Mouse (Mus musculus) heart, embryonic 11.5 days (tissue): ENCODE data around the gene Fbrsl1. TPM values are rescaled to one million over a fixed set of nuclear protein-coding genes. Genes with fewer than 3 reads are reported as not detected.

Experiments
- ATAC-seq: fragments of 200-750 bp; cut with Nextera tagmentation; replicated peaks from 2 replicates; pipeline ENCODE4 v1.8.0; 2017; ENCODE audit warnings: moderate library complexity; ENCODE audit not compliant: insufficient number of reproducible peaks, low FRiP score, low TSS enrichment
- H3K27ac ChIP-seq: fragments of 300-500 bp; sonication (generic); 2 replicates; pipeline ENCODE4 v1.5.1; 2014; ENCODE audit warnings: mild to moderate bottlenecking, low read depth, low read length
- H3K27me3 ChIP-seq: fragments of 300-500 bp; sonication (generic); 2 replicates; pipeline ENCODE4 v1.6.1; 2014; ENCODE audit warnings: mild to moderate bottlenecking, low read length, mixed read lengths; ENCODE audit not compliant: control insufficient read depth, insufficient read depth
- H3K36me3 ChIP-seq: fragments of 300-500 bp; sonication (generic); 2 replicates; pipeline ENCODE4 v1.6.1; 2014; ENCODE audit warnings: mild to moderate bottlenecking, low read length, moderate library complexity, mixed read lengths; ENCODE audit not compliant: control insufficient read depth, insufficient read depth
- H3K4me1 ChIP-seq: fragments of 300-500 bp; sonication (generic); 2 replicates; pipeline ENCODE4 v1.6.1; 2014; ENCODE audit warnings: low read length; ENCODE audit not compliant: control insufficient read depth, insufficient read depth
- H3K4me2 ChIP-seq: fragments of 300-500 bp; sonication (generic); 2 replicates; pipeline ENCODE4 v1.6.1; 2014; ENCODE audit warnings: mild to moderate bottlenecking, moderate library complexity
- H3K4me3 ChIP-seq: fragments of 300-500 bp; sonication (generic); 2 replicates; pipeline ENCODE4 v1.5.1; 2014; ENCODE audit warnings: low read depth, low read length
- H3K9ac ChIP-seq: fragments of 300-500 bp; sonication (generic); 2 replicates; pipeline ENCODE4 v1.6.1; 2014; ENCODE audit warnings: mild to moderate bottlenecking, low read depth, low read length, moderate library complexity
- H3K9me3 ChIP-seq: fragments of 300-500 bp; sonication (generic); replicated peaks from 2 replicates; pipeline ENCODE4 v1.6.1; 2016; ENCODE audit warnings: low read length; ENCODE audit not compliant: control insufficient read depth
- WGBS: fragments of 180-500 bp; shearing (Covaris S2); extraction: QIAGEN DNeasy Blood & Tissue Kit; methylation state at CpG from one replicate; pipeline ENCODE4 v1.1.7; 2014; ENCODE audit not compliant: insufficient replicate concordance; 5-methylcytosine and 5-hydroxymethylcytosine counted together
- polyA plus RNA-seq: library from polyadenylated mRNA; unstranded; fragments of >200 nt; fragmentation: Nextera tagmentation; extraction: Ambion mirVana; gene quantifications from 2 replicates; pipeline ENCODE4 v1.2.1, GENCODE M21; 2014

The Fbrsl1 gene
- polyA plus RNA-seq, 1 experiment from 2014 or later: 8.1 TPM

DNA sequence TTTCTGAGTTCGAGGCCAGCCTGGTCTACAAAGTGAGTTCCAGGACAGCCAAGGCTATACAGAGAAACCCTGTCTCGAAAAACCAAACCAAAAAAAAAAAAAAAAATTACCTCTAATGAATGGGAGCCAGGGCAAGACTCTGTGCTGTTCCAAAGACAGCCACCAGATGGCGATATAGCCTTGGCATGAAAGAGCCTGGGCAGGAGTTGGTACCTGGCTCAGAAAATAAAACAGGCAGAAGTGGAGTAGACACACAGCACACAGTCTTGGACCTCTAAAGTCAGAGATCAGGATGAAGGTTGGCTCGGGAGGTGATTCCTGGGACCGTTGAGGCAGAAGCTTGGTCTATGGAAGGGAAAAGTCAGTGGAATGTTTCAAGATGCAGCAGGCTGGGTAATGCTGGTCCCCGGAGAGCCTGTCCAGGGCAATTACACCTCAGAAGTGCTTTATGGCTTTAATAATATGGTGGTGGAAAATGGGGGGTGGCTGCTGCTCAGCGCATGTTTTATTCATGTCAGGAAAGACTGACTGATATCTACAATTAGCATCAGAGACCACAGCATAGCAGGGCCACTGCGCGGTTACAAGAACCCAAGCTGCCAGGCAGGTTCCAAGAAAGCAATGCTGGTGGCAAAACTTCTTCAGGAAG, 90.6 kb downstream of the Fbrsl1 start:
- no peak overlapping the region for H3K9ac ChIP-seq
- no peak overlapping the region for H3K4me2 ChIP-seq
- H3K27ac ChIP-seq: no peak overlapping the region
- no peaks in the 10 kb centered on the region for H3K36me3 ChIP-seq
- no peaks in the 10 kb centered on the region for H3K9me3 ChIP-seq
- peaks cover 16% of the 10 kb centered on the region; the same call in 1 of the 2 replicates for H3K27me3 ChIP-seq
- no peak for ATAC-seq
- no peaks in the 10 kb centered on the region for H3K4me1 ChIP-seq
- no peak overlapping the region for H3K4me3 ChIP-seq
- 58% methylated on average over 8 of the region's 9 CpGs for WGBS

DNA sequence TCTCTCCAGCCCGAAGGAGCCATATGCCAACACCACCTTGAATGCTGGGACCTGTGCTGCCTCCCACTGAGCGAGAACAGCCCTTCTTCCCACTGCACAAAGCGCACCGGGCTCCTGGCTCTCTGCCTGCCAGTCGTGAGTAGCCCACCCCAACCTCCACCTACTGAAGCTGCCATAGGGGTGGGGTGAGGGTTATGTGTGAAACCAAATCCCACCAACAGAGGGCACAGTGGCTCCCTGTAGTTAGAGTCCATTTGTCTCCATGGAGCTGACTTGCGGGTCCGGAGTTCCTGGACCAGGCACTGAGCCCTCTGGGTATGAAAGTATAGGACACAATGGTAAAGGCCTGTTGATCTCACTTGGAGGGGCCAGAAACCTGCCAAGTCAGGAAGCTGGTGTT, 93.6 kb downstream of the Fbrsl1 start:
- Histone ChIP-seq H3K36me3 (no peaks in the 10 kb centered on the region), H3K9ac (no peak overlapping the region), H3K4me2 (no peak overlapping the region), H3K9me3 (no peaks in the 10 kb centered on the region), H3K4me3 (no peak overlapping the region), H3K27me3 (peaks cover 16% of the 10 kb centered on the region; the same call in 1 of the 2 replicates), H3K4me1 (no peaks in the 10 kb centered on the region), H3K27ac (no peak overlapping the region)
- no peak for ATAC-seq
- 16% methylated on average over 7 of the region's 7 CpGs for WGBS

DNA sequence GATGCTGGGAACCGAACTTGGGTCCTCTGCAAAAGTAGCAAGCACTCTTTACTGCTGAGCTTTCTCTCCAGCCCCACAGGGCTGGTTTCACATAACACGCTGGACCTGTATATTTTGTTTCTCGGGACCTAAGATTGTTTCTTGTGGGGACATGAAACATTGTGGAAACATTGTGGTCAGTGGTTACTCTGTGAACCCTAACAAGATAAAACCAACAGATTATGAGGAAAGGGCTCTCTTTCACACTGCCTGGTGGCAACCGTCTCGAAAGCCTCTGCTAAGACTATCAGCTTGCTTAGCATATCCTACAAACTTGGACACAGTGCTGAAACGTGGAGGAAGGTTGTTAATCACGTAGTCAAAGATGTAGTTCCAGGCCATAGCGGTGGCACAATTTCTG, 101.3 kb downstream of the Fbrsl1 start:
- H3K27me3 ChIP-seq: peaks cover 26% of the 10 kb centered on the region
- H3K9me3 ChIP-seq: no peaks in the 10 kb centered on the region
- H3K9ac ChIP-seq: no peak overlapping the region
- no peak overlapping the region for H3K27ac ChIP-seq
- peaks cover 6% of the 10 kb centered on the region for H3K4me1 ChIP-seq
- WGBS: 74% methylated on average over 8 of the region's 8 CpGs
- H3K4me3 ChIP-seq: no peak overlapping the region
- no peaks in the 10 kb centered on the region for H3K36me3 ChIP-seq
- no peak for ATAC-seq
- no peak overlapping the region for H3K4me2 ChIP-seq

DNA sequence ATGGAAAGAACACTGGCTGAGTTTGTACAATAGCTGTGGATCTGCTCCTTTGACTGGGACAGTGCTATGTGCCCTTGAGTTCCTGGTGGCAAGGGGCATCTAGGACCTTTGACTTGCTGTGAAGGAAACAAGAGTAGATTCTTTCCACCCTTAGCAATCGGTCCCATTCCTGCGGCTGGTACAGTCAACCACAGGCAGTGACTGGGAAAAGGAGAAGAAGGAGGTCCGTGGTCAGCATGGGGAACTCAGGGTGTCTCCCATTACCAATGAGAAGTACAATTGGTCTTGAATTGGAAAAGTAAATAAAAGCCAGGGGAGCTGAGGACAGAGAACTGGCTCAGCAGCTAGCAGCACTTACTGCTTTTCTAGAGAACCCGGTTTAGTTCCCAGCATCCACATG, 102.8 kb downstream of the Fbrsl1 start:
- Histone ChIP-seq H3K9ac (no peak overlapping the region), H3K4me2 (no peak overlapping the region), H3K36me3 (no peaks in the 10 kb centered on the region), H3K4me3 (no peak overlapping the region), H3K27me3 (peaks cover 40% of the 10 kb centered on the region), H3K27ac (no peak overlapping the region), H3K9me3 (no peaks in the 10 kb centered on the region), H3K4me1 (peaks cover 6% of the 10 kb centered on the region)
- ATAC-seq: no peak
- WGBS: 68% methylated on average over 4 of the region's 4 CpGs

DNA sequence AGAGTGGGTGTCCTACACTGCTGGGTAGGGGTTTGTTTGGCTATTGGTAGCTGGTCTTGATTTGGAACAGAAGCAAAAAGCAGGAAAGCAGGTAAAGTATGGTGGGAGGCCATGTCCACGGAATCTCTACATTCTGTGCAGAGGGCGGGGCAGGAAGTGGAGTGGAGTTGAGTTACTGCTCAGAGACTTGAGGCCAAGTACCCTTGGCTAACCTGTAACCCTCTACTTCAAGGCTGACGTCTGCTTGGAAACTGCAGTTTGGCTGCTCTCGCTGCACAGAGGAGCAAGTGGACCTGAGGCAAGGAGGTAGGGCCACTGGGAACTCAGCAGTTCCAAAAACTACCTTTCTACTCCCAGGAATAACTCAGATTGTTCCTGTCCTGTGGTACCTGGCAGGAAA, 103.8 kb downstream of the Fbrsl1 start, which contains the start of gene Lrcol1:
Gene Lrcol1 (plus strand): TSS at position 207 of the 400 bp plus-strand sequence.
- Histone ChIP-seq H3K4me2 (no peak within 1 kb of the TSS), H3K27me3 (peaks cover 40% of the 10 kb centered on the region), H3K4me3 (no peak within 1 kb of the TSS), H3K9me3 (no peaks in the 10 kb centered on the region), H3K4me1 (peaks cover 6% of the 10 kb centered on the region), H3K9ac (no peak within 1 kb of the TSS), H3K27ac (no peak within 1 kb of the TSS), H3K36me3 (no peaks in the 10 kb centered on the region)
- 65% methylated on average over 4 of the region's 4 CpGs for WGBS
- no peak for ATAC-seq

DNA sequence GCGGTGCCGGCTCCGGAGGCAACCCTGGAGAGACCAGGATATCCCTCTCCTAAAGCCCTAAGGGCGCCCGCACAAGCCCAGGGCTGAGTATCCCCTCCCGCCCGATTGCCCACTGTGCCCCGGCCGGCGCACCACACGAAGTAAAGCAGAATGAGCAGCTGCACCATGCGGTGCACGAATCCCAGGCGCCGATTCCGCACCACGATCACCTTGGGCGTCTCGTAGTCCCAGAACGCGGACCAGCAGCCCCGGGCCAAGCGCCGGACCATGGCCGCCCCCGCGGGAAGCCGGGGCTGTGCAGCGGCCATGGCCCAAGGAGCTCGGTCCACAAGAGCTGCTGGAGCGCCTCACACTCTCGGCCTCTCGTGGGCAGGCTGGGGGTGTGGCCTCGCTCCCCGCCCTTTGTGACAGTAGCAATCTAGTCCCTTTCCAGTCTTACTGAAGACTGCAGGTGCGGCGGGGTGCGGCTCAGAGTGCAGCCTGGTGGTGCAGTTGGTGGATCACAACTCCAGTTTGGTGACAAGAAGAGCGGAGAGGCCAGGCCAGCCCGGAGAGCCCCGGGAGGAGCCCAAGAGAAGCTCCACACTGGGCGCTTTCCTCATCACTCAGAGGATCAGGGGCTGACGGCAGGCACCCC, 105.5 kb downstream of the Fbrsl1 start, which contains the start of gene P2rx2:
Gene P2rx2 (minus strand): TSS at position 565 of the 637 bp plus-strand sequence.
- H3K27me3 ChIP-seq: peaks cover 40% of the 10 kb centered on the region
- no peaks in the 10 kb centered on the region for H3K9me3 ChIP-seq
- 2% methylated on average over 43 of the region's 43 CpGs for WGBS
- H3K4me2 ChIP-seq: peak within 1 kb of the TSS; percentile 94
- peaks cover 6% of the 10 kb centered on the region for H3K4me1 ChIP-seq
- no peaks in the 10 kb centered on the region for H3K36me3 ChIP-seq
- no peak within 1 kb of the TSS for H3K27ac ChIP-seq
- H3K4me3 ChIP-seq: peak within 1 kb of the TSS; percentile 53
- H3K9ac ChIP-seq: peak within 1 kb of the TSS; percentile 54; the same call in 1 of the 2 replicates
- ATAC-seq: peak; percentile 39; the same call in 1 of the 2 replicates

DNA sequence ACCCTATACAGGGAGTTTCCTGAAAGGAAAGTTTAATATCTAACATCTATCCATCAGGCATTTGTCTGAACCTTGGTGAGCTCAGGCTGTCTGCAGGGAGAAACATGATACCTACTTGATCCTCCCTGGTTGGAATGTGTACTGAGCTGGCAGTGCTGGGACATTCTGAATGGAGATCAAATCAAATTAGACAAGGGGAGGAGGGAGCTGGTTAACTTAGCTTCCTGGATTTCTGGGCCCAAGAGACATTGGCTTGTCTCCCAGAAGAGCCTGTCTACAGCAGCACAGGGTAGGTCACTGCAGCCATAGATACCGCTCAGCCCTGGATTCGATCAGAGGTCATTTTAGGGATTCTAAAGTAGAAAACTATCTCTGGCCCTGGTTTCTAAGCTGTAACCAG, 109.5 kb downstream of the Fbrsl1 start:
- Histone ChIP-seq H3K27me3 (peaks cover 31% of the 10 kb centered on the region), H3K4me2 (no peak overlapping the region), H3K4me3 (no peak overlapping the region), H3K4me1 (peaks cover 6% of the 10 kb centered on the region), H3K9me3 (no peaks in the 10 kb centered on the region), H3K9ac (no peak overlapping the region), H3K27ac (no peak overlapping the region), H3K36me3 (peaks cover 15% of the 10 kb centered on the region; the same call in 1 of the 2 replicates)
- no peak for ATAC-seq
- 90% methylated on average over 2 of the region's 2 CpGs for WGBS

DNA sequence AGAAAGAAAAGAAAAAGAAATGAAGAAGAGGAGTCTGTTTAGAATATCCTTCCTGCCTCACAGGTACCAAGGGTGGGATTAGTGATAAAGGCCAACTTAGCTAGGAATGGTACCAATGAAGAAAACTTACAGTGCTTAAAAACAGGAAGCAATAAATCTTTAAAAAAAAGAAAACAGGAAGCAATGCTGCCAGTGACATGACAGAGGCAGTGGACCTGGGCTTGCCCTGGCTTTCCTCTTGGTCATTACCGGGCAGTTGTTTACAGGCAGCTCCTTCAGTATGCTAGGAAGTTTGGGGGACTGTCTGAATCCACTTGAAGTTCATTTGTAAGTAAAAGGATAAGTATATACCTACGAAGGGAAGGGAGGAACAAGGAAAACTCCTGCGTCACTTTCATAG, 117.8 kb downstream of the Fbrsl1 start:
- no peaks in the 10 kb centered on the region for H3K27me3 ChIP-seq
- H3K36me3 ChIP-seq: peaks cover 44% of the 10 kb centered on the region
- 81% methylated on average over 3 of the region's 3 CpGs for WGBS
- no peak overlapping the region for H3K27ac ChIP-seq
- no peak for ATAC-seq
- no peak overlapping the region for H3K4me2 ChIP-seq
- no peak overlapping the region for H3K4me3 ChIP-seq
- H3K4me1 ChIP-seq: no peaks in the 10 kb centered on the region
- H3K9me3 ChIP-seq: no peaks in the 10 kb centered on the region
- H3K9ac ChIP-seq: no peak overlapping the region
